Mouse (Mus musculus) kidney, adult 2 months (tissue): ENCODE results near the gene Ostf1.

Source experiments
- CTCF ChIP-seq: fragments of 200-500 bp; conservative IDR thresholded peaks from 2 replicates; pipeline ENCODE4 v1.5.1; 2011; ENCODE audit warnings: low read depth, mild to moderate bottlenecking, control low read depth, low read length, moderate library complexity, mixed read lengths; ENCODE audit not compliant: insufficient read depth, insufficient read length
- POLR2A ChIP-seq: fragments of 200-500 bp; IDR thresholded peaks from one replicate; pipeline ENCODE4 v1.6.1; 2011; ENCODE audit warnings: low read depth, low read length, control low read depth

DNA sequence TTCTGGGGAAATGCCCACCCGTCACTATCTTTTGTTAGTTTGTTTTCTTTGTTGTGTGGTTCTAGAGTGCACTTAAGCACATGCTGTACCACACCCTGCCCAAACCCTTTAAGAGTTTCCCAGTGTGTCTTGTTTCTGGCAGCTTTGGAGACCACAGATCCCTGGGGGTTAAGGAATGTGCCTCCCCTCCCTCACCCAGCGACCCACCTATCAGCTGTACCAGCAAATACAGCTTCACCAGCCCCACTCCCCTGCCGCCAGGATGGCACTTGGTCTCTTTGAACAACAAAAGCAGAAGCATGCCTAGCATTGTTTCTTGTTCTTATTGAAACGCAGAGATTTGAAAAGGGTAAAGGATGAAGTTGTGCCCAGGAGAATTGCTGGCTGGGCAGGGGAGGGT is 41.5 kb upstream of the Ostf1 start:
- TF ChIP-seq POLR2A (no peak), CTCF (no peak)
